Comparison of ENCODE assay signal across 40 mouse cellular contexts in genomic region chr15:82747516-82747915, GRCm38 (mm10). TPM values are rescaled to one million over a fixed set of nuclear protein-coding genes. Genes with fewer than 3 reads are reported as not detected.
"Had no signal": no experiment of that assay in that cellular context is flagged by ENCODE, and none has a peak within 500 bp of the region (broad histone marks: within the 10 kb centered on the region; RNA-seq: fewer than 3 reads in every experiment).

No protein-coding gene starts in this region.

- DNase-seq: forebrain, postnatal 0 days; gastrocnemius, postnatal 14 days; gastrocnemius, postnatal 36 days; heart, adult 11 months; heart, adult 2 months; heart, postnatal 14 days; heart, postnatal 36 days; kidney, postnatal 25 days; layer of hippocampus, adult 9-11 months; layer of hippocampus, postnatal 36 days; left cerebral cortex, postnatal 4 days; lung, adult 18-20 months had no signal

- H3K4me1 ChIP-seq: forebrain, embryonic 15.5 days; heart, embryonic 13.5 days; heart, embryonic 15.5 days; hindbrain, embryonic 13.5 days; hindbrain, embryonic 15.5 days; kidney, embryonic 15.5 days; limb, embryonic 13.5 days; limb, embryonic 15.5 days had no signal

- H3K4me2 ChIP-seq: forebrain, embryonic 15.5 days; heart, embryonic 11.5 days; heart, embryonic 13.5 days; heart, embryonic 15.5 days; hindbrain, embryonic 13.5 days; hindbrain, embryonic 15.5 days; kidney, embryonic 15.5 days; limb, embryonic 13.5 days; limb, embryonic 15.5 days had no signal

- H3K4me3 ChIP-seq: forebrain, embryonic 15.5 days; heart, adult 2 months; heart, embryonic 13.5 days; heart, embryonic 15.5 days; hindbrain, embryonic 13.5 days; hindbrain, embryonic 15.5 days; kidney, embryonic 15.5 days; limb, embryonic 13.5 days; limb, embryonic 15.5 days had no signal

- H3K27me3 ChIP-seq: forebrain, embryonic 15.5 days; heart, embryonic 13.5 days; heart, embryonic 15.5 days; hindbrain, embryonic 13.5 days; hindbrain, embryonic 15.5 days; kidney, embryonic 15.5 days; limb, embryonic 13.5 days; limb, embryonic 15.5 days had no signal

- H3K27ac ChIP-seq: forebrain, embryonic 15.5 days; heart, adult 2 months; heart, embryonic 13.5 days; heart, embryonic 15.5 days; hindbrain, embryonic 13.5 days; hindbrain, embryonic 15.5 days; hindbrain, postnatal 0 days; kidney, embryonic 15.5 days; kidney, postnatal 0 days; limb, embryonic 13.5 days; limb, embryonic 15.5 days; liver, embryonic 14.5 days had no signal

- H3K9ac ChIP-seq: forebrain, embryonic 15.5 days; forebrain, postnatal 0 days; heart, embryonic 13.5 days; heart, embryonic 15.5 days; hindbrain, embryonic 13.5 days; hindbrain, embryonic 15.5 days; kidney, embryonic 15.5 days; limb, embryonic 13.5 days; limb, embryonic 15.5 days; liver, embryonic 14.5 days had no signal

- ATAC-seq: forebrain, embryonic 15.5 days; forebrain, postnatal 0 days; hindbrain, postnatal 0 days; intestine, embryonic 16.5 days had no signal

- H3K36me3 ChIP-seq: forebrain, embryonic 15.5 days; heart, embryonic 13.5 days; heart, embryonic 15.5 days; hindbrain, embryonic 13.5 days; hindbrain, embryonic 15.5 days; kidney, embryonic 15.5 days; limb, embryonic 13.5 days; limb, embryonic 15.5 days had no signal

- H3K9me3 ChIP-seq: forebrain, embryonic 15.5 days; hindbrain, embryonic 15.5 days; kidney, embryonic 15.5 days; limb, embryonic 15.5 days had no signal

RNA-seq across cellular contexts. Expression of gene Cyp2d40, which starts 16.5 kb away (rescaled TPM):
- total RNA-seq: forebrain, postnatal 0 days; gastrocnemius, adult 18-20 months; gastrocnemius, adult 8-10 months; gastrocnemius, postnatal 14 days; gastrocnemius, postnatal 36 days; heart, adult 2 months; heart, postnatal 14 days; heart, postnatal 36 days; hematopoietic stem cell, adult 5-6 weeks; hindbrain, postnatal 0 days; layer of hippocampus, adult 18-20 months; layer of hippocampus, adult 8-10 months; layer of hippocampus, postnatal 14 days; layer of hippocampus, postnatal 36 days; left cerebral cortex, adult 18-20 months; left cerebral cortex, adult 8-10 months; left cerebral cortex, postnatal 10 days; left cerebral cortex, postnatal 25 days; left cerebral cortex, postnatal 4 days had no signal
- polyA plus RNA-seq: forebrain, embryonic 15.5 days; forebrain, postnatal 0 days; gonadal fat pad, adult 2 months; heart, adult 2 months; heart, embryonic 11.5 days; heart, embryonic 13.5 days; heart, embryonic 15.5 days; heart, postnatal 0 days; hindbrain, embryonic 11.5 days; hindbrain, embryonic 13.5 days; hindbrain, embryonic 15.5 days; hindbrain, postnatal 0 days; intestine, embryonic 14.5 days; kidney, embryonic 15.5 days; kidney, postnatal 0 days; limb, embryonic 11.5 days; limb, embryonic 13.5 days; limb, embryonic 15.5 days had no signal

RNA-seq across cellular contexts. Expression of gene Cyp2d26, which starts 46.6 kb away (rescaled TPM):
- total RNA-seq: forebrain, postnatal 0 days; gastrocnemius, postnatal 14 days; gastrocnemius, postnatal 36 days; heart, adult 2 months; heart, postnatal 14 days; heart, postnatal 36 days; hematopoietic stem cell, adult 5-6 weeks; hindbrain, postnatal 0 days; layer of hippocampus, adult 8-10 months; layer of hippocampus, postnatal 14 days; layer of hippocampus, postnatal 36 days; left cerebral cortex, adult 18-20 months; left cerebral cortex, adult 8-10 months; left cerebral cortex, postnatal 25 days had no signal
- polyA plus RNA-seq: forebrain, embryonic 15.5 days; forebrain, postnatal 0 days; heart, adult 2 months; heart, embryonic 11.5 days; heart, embryonic 13.5 days; heart, postnatal 0 days; hindbrain, embryonic 11.5 days; hindbrain, embryonic 13.5 days; hindbrain, embryonic 15.5 days; hindbrain, postnatal 0 days; limb, embryonic 13.5 days had no signal
